Mouse (Mus musculus) liver, postnatal 0 days (tissue): ENCODE measurements around the gene Timm50. TPM values are rescaled to one million over a fixed set of nuclear protein-coding genes. Genes with fewer than 3 reads are reported as not detected.
A peak's percentile ranks its signal among the peaks of the same experiment; 100 is the strongest.

Experiments used
- ATAC-seq: fragments of 200-750 bp; cut with Nextera tagmentation; 2 replicates; pipeline ENCODE4 v1.8.0; 2017; ENCODE audit warnings: mild to moderate bottlenecking, moderate library complexity
- DNase-seq: peaks from one replicate; pipeline ENCODE4 v3.0.0-alpha.2; 2016
- H3K27ac ChIP-seq: fragments of 300-500 bp; sonication (generic); 2 replicates; pipeline ENCODE4 v1.5.1; 2014; ENCODE audit warnings: antibody characterized with exemption, moderate library complexity, mild to moderate bottlenecking, low read depth
- H3K27me3 ChIP-seq: fragments of 300-500 bp; sonication (generic); 2 replicates; pipeline ENCODE4 v1.6.1; 2014; ENCODE audit warnings: low read length, control low read depth, mixed read lengths; ENCODE audit not compliant: insufficient read depth
- H3K36me3 ChIP-seq: fragments of 300-500 bp; sonication (generic); replicated peaks from 2 replicates; pipeline ENCODE4 v1.6.1; 2014; ENCODE audit warnings: mild to moderate bottlenecking, control low read depth, low read length, moderate library complexity, mixed read lengths; ENCODE audit not compliant: insufficient read depth
- H3K4me1 ChIP-seq: fragments of 300-500 bp; sonication (generic); 2 replicates; pipeline ENCODE4 v1.6.1; 2014; ENCODE audit warnings: antibody characterized with exemption, mild to moderate bottlenecking, control low read depth; ENCODE audit not compliant: insufficient read depth
- H3K4me2 ChIP-seq: fragments of 300-500 bp; sonication (generic); 2 replicates; pipeline ENCODE4 v1.6.1; 2014; ENCODE audit warnings: low read depth, mild to moderate bottlenecking, low read length, moderate library complexity, mixed read lengths
- H3K4me3 ChIP-seq: fragments of 300-500 bp; sonication (generic); 2 replicates; pipeline ENCODE4 v1.5.1; 2014; ENCODE audit warnings: low read depth, low read length
- H3K9ac ChIP-seq: fragments of 300-500 bp; sonication (generic); replicated peaks from 2 replicates; pipeline ENCODE4 v1.6.1; 2014; ENCODE audit warnings: mild to moderate bottlenecking, moderate library complexity
- H3K9me3 ChIP-seq: fragments of 300-500 bp; sonication (generic); 2 replicates; pipeline ENCODE4 v1.6.1; 2016; ENCODE audit warnings: mild to moderate bottlenecking, control low read depth, low read length, mixed read lengths
- CTCF ChIP-seq: sonication (generic); IDR thresholded peaks from 2 replicates; pipeline ENCODE4 v1.5.1; 2016; ENCODE audit warnings: antibody characterized with exemption, low read depth
- EP300 ChIP-seq: IDR thresholded peaks from 2 replicates; pipeline ENCODE4 v1.6.1; 2016; ENCODE audit warnings: antibody characterized with exemption, low read depth, mild to moderate bottlenecking
- WGBS: fragments of 180-500 bp; shearing (Covaris S2); extraction: QIAGEN DNeasy Blood & Tissue Kit; methylation state at CpG from one replicate; pipeline ENCODE4 v1.1.7; 2014; ENCODE audit not compliant: insufficient replicate concordance; 5-methylcytosine and 5-hydroxymethylcytosine counted together
- polyA plus RNA-seq: library from polyadenylated mRNA; unstranded; fragments of >200 nt; fragmentation: Nextera tagmentation; extraction: Ambion mirVana; gene quantifications from 2 replicates; pipeline ENCODE4 v1.2.1, GENCODE M21; 2015

The Timm50 gene
- polyA plus RNA-seq, 1 experiment from 2014 or later, result 53.9 TPM

DNA sequence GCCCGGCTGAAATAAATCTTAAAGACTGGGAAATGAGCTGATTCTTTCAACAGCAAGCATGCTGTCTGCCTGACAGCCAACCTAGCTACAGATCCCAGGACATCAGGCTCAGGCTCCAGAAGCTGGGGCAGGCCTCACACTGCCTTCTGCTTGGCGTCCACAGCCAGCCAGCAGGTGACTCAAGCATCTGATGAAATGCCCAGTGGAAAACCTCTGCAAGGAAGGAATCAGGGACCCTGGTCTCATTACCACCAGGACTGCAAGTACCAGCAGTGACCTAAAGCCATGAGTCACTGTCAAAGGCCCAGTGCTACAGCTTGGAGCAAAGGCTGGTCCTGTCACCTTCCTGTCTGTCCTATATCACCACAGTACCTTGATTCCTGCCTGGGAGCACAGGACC lies 23.6 kb upstream of the Timm50 start:
- peaks cover 14% of the 10 kb centered on the region for H3K36me3 ChIP-seq

DNA sequence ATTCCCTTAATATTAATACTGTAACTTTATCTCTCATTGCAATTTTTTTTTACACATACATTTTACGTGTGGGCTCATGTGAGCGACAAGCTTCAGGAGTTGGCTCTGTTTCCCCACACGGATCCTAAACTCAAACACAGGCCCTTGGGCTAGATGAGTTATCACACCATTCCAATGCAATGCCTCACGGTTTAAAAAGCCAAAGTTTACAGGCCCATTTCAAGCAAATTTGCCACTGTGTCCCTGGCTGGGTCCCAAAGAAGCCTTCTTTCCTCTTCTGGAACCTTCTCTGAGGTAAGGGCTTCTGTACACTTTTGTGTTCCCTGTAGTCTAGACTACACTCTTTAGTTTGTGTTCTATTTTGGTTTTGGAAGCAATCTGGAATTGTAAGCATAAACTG lies 22.7 kb upstream of the Timm50 start:
- Histone ChIP-seq H3K4me3 (no peak overlapping the region), H3K4me2 (no peak overlapping the region), H3K9ac (no peak overlapping the region), H3K36me3 (peaks cover 23% of the 10 kb centered on the region), H3K27me3 (no peaks in the 10 kb centered on the region), H3K4me1 (peaks cover 11% of the 10 kb centered on the region), H3K9me3 (no peaks in the 10 kb centered on the region), H3K27ac (no peak overlapping the region)
- WGBS, result 91% methylated on average over 4 of the region's 4 CpGs
- DNase-seq (no peak), ATAC-seq (no peak)
- TF ChIP-seq EP300, result no peak

More for the DNA sequence above, 23.6 kb upstream of the Timm50 start:
- H3K9ac ChIP-seq, result no peak overlapping the region
- H3K4me3 ChIP-seq, result no peak overlapping the region
- 86% methylated on average over 2 of the region's 2 CpGs for WGBS
- no peak overlapping the region for H3K27ac ChIP-seq
- TF ChIP-seq CTCF (no peak), EP300 (no peak)
- ATAC-seq (no peak), DNase-seq (no peak)
- peaks cover 11% of the 10 kb centered on the region for H3K4me1 ChIP-seq
- no peaks in the 10 kb centered on the region for H3K9me3 ChIP-seq
- no peaks in the 10 kb centered on the region for H3K27me3 ChIP-seq
- H3K4me2 ChIP-seq, result no peak overlapping the region

DNA sequence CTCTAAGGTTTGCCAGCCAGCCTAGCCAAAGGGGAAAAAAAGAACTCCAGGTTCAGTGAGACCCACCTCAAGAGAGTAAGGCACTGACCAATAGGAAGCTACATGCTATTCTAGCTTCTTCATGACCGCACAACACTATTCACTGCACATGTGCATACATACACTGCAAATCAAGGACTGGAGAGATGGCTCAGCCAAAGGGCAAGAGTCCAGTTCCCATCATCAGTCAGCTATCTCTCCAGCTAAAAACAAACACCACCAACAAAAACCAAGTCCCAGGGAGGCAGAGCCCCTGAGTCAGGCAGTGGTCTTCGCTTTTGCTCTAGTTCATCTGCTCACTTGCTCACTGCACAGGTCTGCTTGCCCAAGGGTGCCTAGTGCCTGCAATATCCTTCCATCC lies 16.4 kb upstream of the Timm50 start:
- no peak overlapping the region for H3K27ac ChIP-seq
- peaks cover 75% of the 10 kb centered on the region for H3K36me3 ChIP-seq
- WGBS, result 79% methylated on average over 2 of the region's 2 CpGs
- no peak overlapping the region for H3K4me3 ChIP-seq
- no peak overlapping the region for H3K4me2 ChIP-seq
- peak; percentile 63 for ATAC-seq
- TF ChIP-seq CTCF (no peak), EP300 (no peak)
- no peak overlapping the region for H3K9ac ChIP-seq
- H3K9me3 ChIP-seq, result no peaks in the 10 kb centered on the region
- H3K4me1 ChIP-seq, result no peaks in the 10 kb centered on the region
- no peaks in the 10 kb centered on the region for H3K27me3 ChIP-seq
- no peak for DNase-seq

DNA sequence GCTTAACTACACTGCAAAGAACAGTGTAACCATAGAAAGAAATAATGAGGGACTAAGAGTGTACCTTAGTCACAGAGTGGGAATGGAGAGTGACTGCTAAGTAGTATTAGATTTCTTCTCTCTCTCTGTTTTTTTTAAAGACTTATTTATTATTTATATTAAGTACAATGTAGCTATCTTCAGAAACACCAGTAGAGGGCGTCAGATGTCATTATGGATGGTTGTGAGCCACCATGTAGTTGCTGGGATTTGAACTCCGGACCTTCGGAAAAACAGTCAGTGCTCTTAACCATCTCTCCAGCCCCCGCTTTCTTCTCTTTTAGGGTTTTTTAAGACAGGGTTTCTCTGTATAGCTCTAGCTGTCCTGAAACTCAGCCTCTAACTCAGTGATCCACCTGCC lies 14.6 kb upstream of the Timm50 start:
- DNase-seq, result no peak
- 79% methylated on average over 4 of the region's 4 CpGs for WGBS

DNA sequence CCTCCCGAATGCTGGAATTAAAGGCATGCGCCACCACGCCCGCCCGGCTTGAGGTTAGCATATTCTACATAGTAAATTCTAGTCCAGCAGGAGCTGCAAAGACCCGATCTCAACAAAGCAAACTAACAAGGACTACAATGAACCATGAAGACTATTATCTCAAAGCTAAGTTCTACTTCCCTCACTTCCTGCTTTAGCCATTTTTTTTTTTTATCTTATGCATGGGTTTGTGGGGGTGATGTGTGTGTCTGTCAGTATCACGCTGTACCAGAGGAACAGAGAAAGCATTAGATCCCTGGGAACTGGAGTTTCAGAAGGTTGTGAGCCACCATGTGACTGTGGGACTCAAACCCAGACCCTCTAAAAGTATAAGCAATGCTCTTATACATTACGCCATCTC lies 13.4 kb upstream of the Timm50 start:
- WGBS, result 84% methylated on average over 8 of the region's 8 CpGs
- no peak overlapping the region for H3K4me3 ChIP-seq
- DNase-seq (no peak), ATAC-seq (no peak)
- H3K9ac ChIP-seq, result no peak overlapping the region
- H3K27me3 ChIP-seq, result no peaks in the 10 kb centered on the region
- peaks cover 92% of the 10 kb centered on the region for H3K36me3 ChIP-seq
- H3K9me3 ChIP-seq, result no peaks in the 10 kb centered on the region
- no peak overlapping the region for H3K27ac ChIP-seq
- peaks cover 4% of the 10 kb centered on the region; the same call in 1 of the 2 replicates for H3K4me1 ChIP-seq
- no peak overlapping the region for H3K4me2 ChIP-seq
- TF ChIP-seq EP300, result no peak
- no peak for TF ChIP-seq CTCF

More for the DNA sequence above, 14.6 kb upstream of the Timm50 start:
- Histone ChIP-seq H3K4me1 (peaks cover 4% of the 10 kb centered on the region; the same call in 1 of the 2 replicates), H3K4me2 (no peak overlapping the region), H3K27me3 (no peaks in the 10 kb centered on the region), H3K4me3 (no peak overlapping the region), H3K27ac (no peak overlapping the region), H3K9me3 (no peaks in the 10 kb centered on the region), H3K36me3 (peaks cover 93% of the 10 kb centered on the region), H3K9ac (no peak overlapping the region)
- TF ChIP-seq CTCF (no peak), EP300 (no peak)
- ATAC-seq, result no peak

DNA sequence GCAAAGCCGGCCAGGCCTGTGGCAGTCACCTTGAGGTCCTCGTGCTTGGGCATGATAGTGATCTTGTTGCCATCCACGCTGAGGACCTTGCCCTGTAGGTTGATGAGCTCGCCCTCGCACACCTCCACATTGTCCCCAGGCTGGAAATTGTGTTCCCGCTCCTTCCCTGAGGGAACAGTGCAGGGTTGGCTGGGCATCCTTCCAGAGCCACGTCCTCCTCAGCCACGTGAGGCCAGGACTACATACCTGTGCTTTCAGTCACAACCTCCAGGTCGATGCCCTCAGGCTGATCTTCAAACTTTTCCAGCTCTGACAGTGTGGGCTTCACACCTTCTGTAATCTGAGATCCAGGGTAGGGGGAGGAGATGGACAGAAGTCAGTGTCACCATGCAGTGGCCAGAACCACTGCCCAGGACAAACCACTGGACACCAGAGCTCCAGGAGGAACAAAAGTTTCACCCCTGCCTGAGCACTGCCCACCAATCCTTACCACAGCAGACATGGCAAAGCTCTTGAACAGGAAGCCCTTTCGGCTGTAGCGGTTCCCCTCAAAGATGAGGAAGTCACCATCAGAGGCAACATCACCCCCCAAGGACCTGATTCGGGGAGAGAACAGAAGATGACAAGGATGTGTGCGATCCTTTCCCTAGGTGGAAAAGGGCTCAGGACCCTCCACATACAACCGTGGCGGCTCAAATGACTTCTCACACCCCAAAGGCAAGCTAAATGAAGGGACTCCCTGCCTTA lies 10.3 kb upstream of the Timm50 start:
- Histone ChIP-seq H3K27ac (peak overlapping the region; percentile 52; the same call in 1 of the 2 replicates), H3K4me2 (no peak overlapping the region), H3K4me1 (peaks cover 4% of the 10 kb centered on the region; the same call in 1 of the 2 replicates), H3K36me3 (peaks cover 94% of the 10 kb centered on the region), H3K9me3 (no peaks in the 10 kb centered on the region), H3K9ac (no peak overlapping the region), H3K27me3 (no peaks in the 10 kb centered on the region), H3K4me3 (no peak overlapping the region)
- TF ChIP-seq EP300 (peak; percentile 11; the same call in 1 of the 2 replicates), CTCF (no peak)
- 68% methylated on average over 15 of the region's 15 CpGs for WGBS
- ATAC-seq (peak; percentile 93), DNase-seq (peak; percentile 71)
